ENCODE assay signal across 20 mouse cellular contexts in the genomic region with DNA sequence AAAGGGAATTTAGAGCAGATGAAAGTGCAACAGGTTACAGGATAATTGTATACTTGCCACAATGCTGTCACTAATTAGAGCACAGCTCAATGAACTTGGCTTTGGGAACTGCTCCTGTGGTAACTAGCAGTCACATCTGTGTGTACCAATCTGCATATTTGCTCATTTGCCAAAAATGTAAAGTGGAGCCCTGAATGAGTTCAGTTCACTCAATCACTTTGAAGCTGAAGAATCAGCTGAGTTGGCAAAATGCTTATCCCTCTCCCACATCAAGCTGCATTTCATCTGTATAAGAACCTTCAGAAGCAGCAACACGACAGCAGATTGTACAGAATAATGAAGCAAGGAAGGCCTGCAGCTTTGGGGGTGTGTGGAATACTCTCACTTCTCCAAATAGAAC.
DNase-seq lines count a peak whose midpoint lies in the region; ATAC-seq and TF ChIP-seq lines count a peak whose summit lies in the region.
"Had no signal": no experiment of that assay in that cellular context is flagged by ENCODE, and none has a peak within 500 bp of the region (broad histone marks: within the 10 kb centered on the region; RNA-seq: fewer than 3 reads in every experiment).

No protein-coding gene starts in this region.

- H3K27me3 ChIP-seq in hindbrain, embryonic 14.5 days (ENCODE audit: control insufficient read depth, insufficient read depth, low read length): no peaks in the 10 kb centered on the region
- H3K27me3 ChIP-seq in hindbrain, embryonic 11.5 days (ENCODE audit: control insufficient read depth, insufficient read depth, low read length): no peaks in the 10 kb centered on the region
- no peaks in the 10 kb centered on the region for H3K27me3 ChIP-seq in midbrain, postnatal 0 days (ENCODE audit: insufficient read depth, low read length)
- H3K27me3 ChIP-seq in midbrain, embryonic 11.5 days (ENCODE audit: control insufficient read depth, insufficient read depth, low read length): no peaks in the 10 kb centered on the region
- no peaks in the 10 kb centered on the region for H3K27me3 ChIP-seq in embryonic facial prominence, embryonic 15.5 days
- H3K27me3 ChIP-seq: hindbrain, embryonic 15.5 days; liver, embryonic 12.5 days; lung, embryonic 15.5 days; midbrain, embryonic 12.5 days had no signal

- no peaks in the 10 kb centered on the region for H3K4me1 ChIP-seq in hindbrain, embryonic 14.5 days (replicated peaks; ENCODE audit: control insufficient read depth, insufficient read depth, low read length)
- H3K4me1 ChIP-seq in hindbrain, embryonic 11.5 days (replicated peaks; ENCODE audit: control insufficient read depth, insufficient read depth, low read length): no peaks in the 10 kb centered on the region
- no peaks in the 10 kb centered on the region for H3K4me1 ChIP-seq in midbrain, postnatal 0 days (ENCODE audit: insufficient read depth, low read length)
- no peaks in the 10 kb centered on the region for H3K4me1 ChIP-seq in midbrain, embryonic 11.5 days (ENCODE audit: control insufficient read depth, insufficient read depth, low read length)
- no peaks in the 10 kb centered on the region for H3K4me1 ChIP-seq in embryonic facial prominence, embryonic 15.5 days
- H3K4me1 ChIP-seq: hindbrain, embryonic 15.5 days; limb, embryonic 10.5 days; liver, embryonic 12.5 days; lung, embryonic 15.5 days; midbrain, embryonic 12.5 days had no signal

- peak; percentile 51; the same call in 1 of the 2 replicates for ATAC-seq in hindbrain, embryonic 14.5 days (ENCODE audit: low FRiP score)
- no peak for ATAC-seq in hindbrain, embryonic 11.5 days (ENCODE audit: low FRiP score)
- ATAC-seq in midbrain, postnatal 0 days (ENCODE audit: low FRiP score): no peak
- no peak for ATAC-seq in midbrain, embryonic 11.5 days (ENCODE audit: low FRiP score)
- peak; percentile 29; the same call in 1 of the 2 replicates for ATAC-seq in embryonic facial prominence, embryonic 15.5 days (ENCODE audit: insufficient number of reproducible peaks, low FRiP score, low TSS enrichment, low read depth)
- ATAC-seq: liver, embryonic 12.5 days had no signal

- no peak overlapping the region for H3K9ac ChIP-seq in hindbrain, embryonic 14.5 days
- no peak overlapping the region for H3K9ac ChIP-seq in hindbrain, embryonic 11.5 days (ENCODE audit: low read depth, low read length)
- H3K9ac ChIP-seq in midbrain, postnatal 0 days (replicated peaks; ENCODE audit: low read length, poor library complexity, severe bottlenecking): no peak overlapping the region
- no peak overlapping the region for H3K9ac ChIP-seq in midbrain, embryonic 11.5 days (ENCODE audit: low read length)
- no peak overlapping the region for H3K9ac ChIP-seq in embryonic facial prominence, embryonic 15.5 days
- H3K9ac ChIP-seq: hindbrain, embryonic 15.5 days; liver, embryonic 12.5 days; lung, embryonic 15.5 days; midbrain, embryonic 12.5 days had no signal

- no peaks in the 10 kb centered on the region for H3K9me3 ChIP-seq in hindbrain, embryonic 14.5 days (ENCODE audit: control insufficient read depth, low read length)
- H3K9me3 ChIP-seq in hindbrain, embryonic 11.5 days (ENCODE audit: control insufficient read depth, low read length): no peaks in the 10 kb centered on the region
- no peaks in the 10 kb centered on the region for H3K9me3 ChIP-seq in midbrain, postnatal 0 days (ENCODE audit: low read length)
- no peaks in the 10 kb centered on the region for H3K9me3 ChIP-seq in midbrain, embryonic 11.5 days (ENCODE audit: control insufficient read depth, low read length)
- no peaks in the 10 kb centered on the region for H3K9me3 ChIP-seq in embryonic facial prominence, embryonic 15.5 days (replicated peaks)
- H3K9me3 ChIP-seq: hindbrain, embryonic 15.5 days; limb, embryonic 10.5 days; liver, embryonic 12.5 days; lung, embryonic 15.5 days; midbrain, embryonic 12.5 days had no signal

- H3K36me3 ChIP-seq in hindbrain, embryonic 14.5 days (replicated peaks; ENCODE audit: control insufficient read depth, insufficient read depth): no peaks in the 10 kb centered on the region
- H3K36me3 ChIP-seq in hindbrain, embryonic 11.5 days (ENCODE audit: control insufficient read depth, insufficient read depth, low read length): no peaks in the 10 kb centered on the region
- H3K36me3 ChIP-seq in midbrain, postnatal 0 days (ENCODE audit: insufficient read depth, low read length): no peaks in the 10 kb centered on the region
- no peaks in the 10 kb centered on the region for H3K36me3 ChIP-seq in midbrain, embryonic 11.5 days (ENCODE audit: control insufficient read depth, insufficient read depth, low read length)
- no peaks in the 10 kb centered on the region for H3K36me3 ChIP-seq in embryonic facial prominence, embryonic 15.5 days
- H3K36me3 ChIP-seq: hindbrain, embryonic 15.5 days; limb, embryonic 10.5 days; liver, embryonic 12.5 days; lung, embryonic 15.5 days; midbrain, embryonic 12.5 days had no signal

- 61% methylated on average over 1 of the region's 1 CpGs for WGBS in hindbrain, embryonic 14.5 days
- 88% methylated on average over 1 of the region's 1 CpGs for WGBS in hindbrain, embryonic 11.5 days
- 57% methylated on average over 1 of the region's 1 CpGs for WGBS in midbrain, postnatal 0 days
- 83% methylated on average over 1 of the region's 1 CpGs for WGBS in midbrain, embryonic 11.5 days
- WGBS in embryonic facial prominence, embryonic 15.5 days: 31% methylated on average over 1 of the region's 1 CpGs

- H3K27ac ChIP-seq in hindbrain, embryonic 14.5 days: no peak overlapping the region
- H3K27ac ChIP-seq in hindbrain, embryonic 11.5 days (ENCODE audit: low read depth, low read length): no peak overlapping the region
- no peak overlapping the region for H3K27ac ChIP-seq in midbrain, postnatal 0 days (ENCODE audit: low read depth, low read length)
- no peak overlapping the region for H3K27ac ChIP-seq in midbrain, embryonic 11.5 days (ENCODE audit: low read depth, low read length)
- no peak overlapping the region for H3K27ac ChIP-seq in embryonic facial prominence, embryonic 15.5 days (replicated peaks)
- H3K27ac ChIP-seq: hindbrain, embryonic 15.5 days; limb, embryonic 10.5 days; liver, embryonic 12.5 days; lung, embryonic 15.5 days; macrophage; midbrain, embryonic 12.5 days; stomach, postnatal 0 days had no signal

- TF ChIP-seq CTCF in midbrain, postnatal 0 days (IDR thresholded peaks at IDR 0.05): no peak

- H3K4me2 ChIP-seq in hindbrain, embryonic 14.5 days (replicated peaks): no peak overlapping the region
- H3K4me2 ChIP-seq in hindbrain, embryonic 11.5 days (replicated peaks; ENCODE audit: low read depth, low read length): no peak overlapping the region
- no peak overlapping the region for H3K4me2 ChIP-seq in midbrain, postnatal 0 days (ENCODE audit: low read depth, low read length, poor library complexity, severe bottlenecking)
- H3K4me2 ChIP-seq in midbrain, embryonic 11.5 days: no peak overlapping the region
- H3K4me2 ChIP-seq in embryonic facial prominence, embryonic 15.5 days (replicated peaks): no peak overlapping the region
- H3K4me2 ChIP-seq: hindbrain, embryonic 15.5 days; liver, embryonic 12.5 days; lung, embryonic 15.5 days; midbrain, embryonic 12.5 days had no signal

- H3K4me3 ChIP-seq in hindbrain, embryonic 14.5 days (replicated peaks; ENCODE audit: low read length): no peak overlapping the region
- H3K4me3 ChIP-seq in hindbrain, embryonic 11.5 days (ENCODE audit: low read depth, low read length): no peak overlapping the region
- no peak overlapping the region for H3K4me3 ChIP-seq in midbrain, postnatal 0 days (ENCODE audit: low read depth, low read length)
- no peak overlapping the region for H3K4me3 ChIP-seq in midbrain, embryonic 11.5 days (ENCODE audit: low read depth, low read length)
- no peak overlapping the region for H3K4me3 ChIP-seq in embryonic facial prominence, embryonic 15.5 days (replicated peaks)
- H3K4me3 ChIP-seq: hindbrain, embryonic 15.5 days; limb, embryonic 10.5 days; liver, embryonic 12.5 days; lung, embryonic 15.5 days; midbrain, embryonic 12.5 days had no signal

- DNase-seq in hindbrain, embryonic 14.5 days (ENCODE audit: low spot score): no peak
- no peak for DNase-seq in hindbrain, embryonic 11.5 days (ENCODE audit: low spot score)
- DNase-seq in midbrain, postnatal 0 days (ENCODE audit: low spot score): peak; percentile 36
- DNase-seq in midbrain, embryonic 11.5 days (ENCODE audit: low spot score, missing footprints): no peak
- peak; percentile 28 for DNase-seq in retina, embryonic 14.5 days (ENCODE audit: low spot score)
- DNase-seq in urinary bladder, postnatal 4 days (ENCODE audit: low spot score in 2 of 2): no peak
- DNase-seq in layer of hippocampus, postnatal 10 days (ENCODE audit: low spot score in 2 of 2): no peak
- DNase-seq: cerebellum, adult 11-12 months; gastrocnemius, postnatal 25 days; kidney, adult 18-20 months; kidney, postnatal 14 days; thymus, postnatal 36 days had no signal

Comparison
In these comparisons a context has a peak if more than half of its experiments do, and no peak if none do; other contexts are left out.
1. ATAC-seq: peak in hindbrain, embryonic 14.5 days (single experiment) and embryonic facial prominence, embryonic 15.5 days (single experiment); none in hindbrain, embryonic 11.5 days (single experiment), midbrain, postnatal 0 days (single experiment) and midbrain, embryonic 11.5 days (single experiment).
2. DNase-seq: peak in midbrain, postnatal 0 days (single experiment) and retina, embryonic 14.5 days (single experiment); none in hindbrain, embryonic 14.5 days (single experiment), hindbrain, embryonic 11.5 days (single experiment), midbrain, embryonic 11.5 days (single experiment), urinary bladder, postnatal 4 days (0 of 2) and layer of hippocampus, postnatal 10 days (0 of 2).